Mouse (Mus musculus): ENCODE data around the gene Ttll2.
"Not testable (repeated sequence)": the region's sequence is repeated elsewhere in the genome, so short reads cannot be mapped to it uniquely, and the experiment has no call there.

Ttll2 gene

DNA sequence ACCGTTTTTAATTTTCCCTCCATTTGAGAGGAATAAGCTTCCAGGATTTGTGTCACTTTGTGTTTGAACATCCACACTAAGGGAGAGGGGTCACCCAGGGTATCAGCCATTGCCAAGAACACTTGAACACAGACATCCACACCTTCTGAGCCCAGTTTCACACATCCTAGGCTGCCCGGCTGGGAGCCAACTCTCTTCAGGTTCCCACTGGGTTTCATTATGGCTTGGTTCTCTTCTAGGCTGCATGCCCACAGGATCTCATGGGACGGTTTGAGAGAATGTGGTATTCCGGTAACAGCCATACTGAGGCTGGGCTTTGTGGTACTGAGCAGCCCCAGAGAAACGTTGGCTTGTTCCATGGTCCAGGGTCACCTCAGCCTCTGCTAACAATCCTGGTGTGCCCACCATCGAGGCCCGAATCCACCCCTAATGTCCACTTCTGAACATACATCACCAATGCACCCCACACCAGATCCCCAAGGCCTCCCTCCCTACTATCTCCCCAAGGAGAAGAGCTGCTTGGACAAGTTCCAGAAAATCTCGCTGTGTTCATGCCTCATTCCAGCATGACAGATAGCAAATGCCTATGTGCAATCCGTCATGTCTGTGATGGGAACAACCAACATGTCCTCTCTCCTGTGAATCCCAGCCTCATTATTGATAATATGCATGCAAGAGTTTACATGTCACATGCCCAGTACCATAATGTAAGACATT lies 8.4 kb upstream of the Ttll2 start:
- not testable (repeated sequence) for DNase-seq

DNA sequence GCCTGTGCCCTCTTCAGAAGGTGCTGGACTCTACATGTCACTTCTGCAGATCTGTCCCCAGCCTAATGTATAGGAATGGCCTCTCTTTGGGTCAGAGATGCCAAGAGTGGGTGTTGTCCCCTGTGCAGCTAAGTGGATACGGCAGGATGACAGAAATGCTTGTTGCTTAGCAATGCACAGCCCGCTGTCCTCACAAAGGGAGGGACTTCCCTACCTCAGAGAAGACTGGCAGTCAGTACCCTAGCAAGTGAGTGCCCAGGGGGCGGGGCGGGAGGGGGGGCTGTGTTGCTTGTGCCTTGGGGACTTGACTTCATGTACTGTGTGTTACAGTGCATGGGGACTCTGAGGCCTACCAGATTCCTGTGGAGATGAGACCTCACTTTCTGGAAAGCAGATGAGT lies 7.3 kb upstream of the Ttll2 start:
- DNase-seq, result peak; percentile 59

DNA sequence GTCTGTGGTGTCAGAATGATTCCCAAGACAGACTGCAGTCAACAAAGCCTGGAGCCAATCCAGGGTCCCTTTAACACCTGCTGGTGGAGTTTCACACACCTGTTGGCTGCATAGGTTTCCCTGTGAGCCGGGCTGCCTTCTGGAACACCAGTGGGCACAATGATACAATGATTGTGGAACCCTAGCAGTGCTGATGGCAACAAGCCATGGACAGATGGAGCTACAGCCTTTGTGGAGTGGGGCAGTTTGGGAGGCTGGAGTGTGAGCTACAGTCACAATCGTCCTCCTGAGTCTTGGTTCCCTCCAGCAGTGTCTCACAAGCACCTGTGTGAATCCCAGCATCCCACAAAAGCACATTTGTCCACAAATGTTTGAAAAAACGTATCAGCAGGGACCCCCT lies 3.7 kb downstream of the Ttll2 start:
- DNase-seq, result not testable (repeated sequence)

DNA sequence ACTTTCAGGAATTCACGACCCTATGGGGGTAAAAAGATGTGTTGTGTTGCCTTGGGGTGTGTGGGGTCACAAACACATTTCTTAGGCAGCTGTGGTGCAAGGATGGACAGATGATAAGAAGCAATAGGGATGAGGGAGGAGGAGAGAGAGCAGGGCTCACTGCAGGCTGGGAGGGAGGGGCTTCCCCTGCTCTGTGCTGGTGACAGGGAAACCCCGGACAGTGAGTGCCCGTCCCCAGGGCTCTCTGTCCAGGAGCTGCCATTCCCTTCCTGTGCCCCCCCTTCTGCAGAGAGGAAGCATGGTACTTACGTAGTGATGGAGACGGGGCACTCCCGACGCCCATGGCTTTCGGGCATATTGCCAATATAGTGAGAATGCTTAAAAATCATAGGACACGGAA lies 15.1 kb downstream of the Ttll2 start:
- not testable (repeated sequence) for DNase-seq

DNA sequence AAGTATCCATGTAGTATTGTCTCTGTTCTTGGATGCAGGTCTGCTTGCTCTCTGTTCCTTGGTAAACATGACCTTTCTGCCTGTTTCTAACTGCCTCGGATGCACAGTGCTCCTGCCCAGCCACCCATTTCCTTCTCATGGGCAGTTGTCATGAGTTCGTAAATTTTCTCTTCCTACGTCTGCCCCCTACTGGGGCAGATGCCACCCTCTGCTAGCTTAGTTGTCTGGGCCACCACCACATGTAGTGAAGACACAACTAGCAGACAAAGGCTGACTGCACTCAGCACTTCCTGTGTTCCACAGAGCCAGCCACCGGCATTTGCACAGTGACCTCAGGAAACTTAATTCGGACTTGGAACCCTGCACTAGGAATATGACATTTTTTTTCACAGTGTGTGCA lies 19.8 kb downstream of the Ttll2 start:
- not testable (repeated sequence) for DNase-seq

DNA sequence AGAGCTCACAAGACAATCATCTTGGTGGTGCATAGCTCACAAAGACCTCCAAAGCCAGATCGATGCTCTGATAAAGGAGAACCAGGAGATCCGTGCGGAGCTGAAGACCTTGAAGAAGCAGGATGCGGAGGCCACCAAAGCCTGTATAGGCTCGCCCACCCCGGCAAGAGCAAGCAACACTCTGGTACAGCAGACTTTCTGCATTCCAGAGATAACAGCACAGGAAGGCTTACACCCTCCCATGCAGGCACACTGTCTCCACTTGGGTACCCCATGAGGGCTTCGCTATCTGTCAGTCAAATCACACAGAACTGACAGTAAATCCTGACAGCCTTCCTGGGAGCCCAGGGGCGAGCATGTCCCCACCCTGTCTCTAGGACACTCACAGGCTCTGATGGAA lies 26.1 kb downstream of the Ttll2 start:
- not testable (repeated sequence) for DNase-seq

DNA sequence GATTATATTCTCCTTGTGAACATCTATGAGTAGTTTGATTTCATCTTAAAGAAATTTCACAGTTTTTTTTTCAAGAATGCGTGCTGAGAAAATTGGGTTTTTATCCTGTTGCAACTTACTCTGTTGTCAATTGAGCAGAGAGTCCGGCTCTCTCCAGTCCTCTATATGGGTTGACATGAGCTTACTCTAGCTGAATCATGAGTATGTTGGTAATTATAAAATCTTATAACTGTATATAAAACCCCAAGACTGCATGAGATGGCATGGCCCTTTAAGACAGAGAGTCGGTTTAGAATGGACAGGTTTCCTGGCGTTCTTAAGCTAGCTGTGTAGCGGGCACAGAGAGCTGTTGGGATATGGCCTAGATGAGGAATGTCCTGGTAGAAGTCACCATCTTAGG lies 28.1 kb downstream of the Ttll2 start, which contains the start of gene Tcp10a:
Gene Tcp10a (plus strand): TSS at position 301 of the 400 bp plus-strand sequence.
- DNase-seq, result not testable (repeated sequence)

DNA sequence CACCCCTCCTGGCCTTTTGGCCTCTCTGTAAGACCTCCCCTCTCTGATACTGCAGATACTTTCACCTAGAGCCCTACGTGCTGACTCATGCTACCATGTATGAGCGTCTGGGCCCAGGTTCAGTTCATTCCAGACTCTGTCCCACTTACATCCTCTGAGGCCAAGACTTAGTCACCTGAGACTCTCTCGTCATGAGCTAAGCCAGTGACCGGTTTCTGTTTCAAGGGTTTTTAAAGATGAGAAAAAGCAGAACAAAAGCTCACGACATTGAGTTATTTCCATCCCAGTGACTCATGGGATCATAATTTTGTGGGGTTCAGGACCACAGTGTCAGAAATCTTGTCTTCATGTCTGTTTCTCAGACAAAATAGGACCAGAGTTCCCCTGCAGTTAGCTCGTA lies 32.7 kb downstream of the Ttll2 start:
- DNase-seq, result not testable (repeated sequence)

DNA sequence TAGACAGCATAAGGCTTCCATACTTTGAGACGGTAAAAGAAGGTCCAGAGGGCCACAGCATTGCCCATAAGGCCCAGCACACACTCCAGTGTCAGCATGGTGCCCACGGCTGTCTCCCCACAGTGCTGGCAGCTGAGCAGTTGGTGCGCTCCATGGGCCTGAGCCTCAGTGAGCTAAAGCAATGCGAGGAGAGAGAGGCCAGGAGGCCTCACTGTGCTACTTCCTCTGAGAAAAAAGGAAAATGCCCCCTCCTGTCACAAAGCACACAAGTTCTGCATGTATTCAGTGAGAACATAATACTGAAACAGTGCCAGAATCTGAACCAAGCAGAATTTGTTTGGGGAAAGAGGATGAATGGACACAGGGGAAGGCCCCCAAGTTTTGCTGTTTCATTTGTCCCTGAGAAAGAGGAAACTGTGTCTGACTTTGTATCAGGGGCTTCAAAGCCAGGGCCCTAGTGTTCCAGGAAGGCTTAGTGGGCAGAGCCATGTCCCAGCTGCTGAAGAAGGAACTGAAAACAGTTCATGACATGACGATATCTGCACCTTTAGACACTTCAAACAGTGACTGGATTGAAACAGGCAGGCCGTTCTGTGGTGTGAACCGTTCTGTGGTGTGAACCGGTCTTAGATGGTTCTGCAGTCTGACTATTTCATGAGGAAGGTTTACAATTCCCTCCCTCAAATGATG lies 36.7 kb downstream of the Ttll2 start:
- not testable (repeated sequence) for DNase-seq

DNA sequence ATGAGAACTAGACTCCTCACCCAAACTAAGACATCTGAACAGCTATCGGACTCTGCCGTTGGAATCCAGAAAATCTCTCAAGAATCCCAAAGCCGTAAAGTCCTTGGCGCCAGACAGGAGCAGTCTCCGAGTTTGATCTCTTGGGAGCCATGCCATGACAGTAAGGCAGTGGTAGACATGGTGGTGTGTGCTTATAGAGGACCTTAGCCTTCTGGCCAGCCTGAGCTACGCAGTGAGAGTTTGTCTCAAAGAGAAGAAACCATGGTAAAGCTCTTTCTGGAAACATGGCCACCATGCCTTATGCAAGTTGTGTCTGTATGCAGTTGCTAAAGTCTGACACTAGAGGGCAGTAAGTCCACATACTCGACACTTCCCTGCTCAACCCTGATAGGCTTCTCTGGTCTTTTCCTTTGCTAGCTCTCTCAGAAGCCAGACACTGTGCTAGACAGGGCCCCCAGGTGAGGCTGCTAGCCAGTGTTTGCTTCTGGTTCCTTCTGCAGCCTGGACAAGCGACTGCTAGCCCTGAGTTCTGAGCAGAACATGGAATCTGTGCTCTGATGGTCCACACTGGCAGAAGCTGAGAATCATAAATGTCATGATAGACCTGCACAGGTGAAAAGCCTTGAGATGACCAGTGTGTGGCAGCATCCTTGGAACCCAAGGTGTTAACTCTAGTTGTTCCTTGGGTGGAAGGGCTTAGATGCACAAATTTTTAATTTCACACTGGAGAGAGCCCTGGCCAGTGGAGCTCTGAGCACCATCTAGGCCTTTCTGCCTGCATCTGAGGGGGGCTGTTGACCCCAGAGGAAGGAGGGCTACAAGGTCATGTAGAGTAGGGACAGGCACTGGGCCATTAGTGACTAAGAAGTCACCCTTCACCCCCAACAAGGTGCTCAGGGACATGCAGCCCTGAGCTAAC lies 46.0 kb downstream of the Ttll2 start:
- not testable (repeated sequence) for DNase-seq

Data from retina, postnatal 1 day (tissue).